Mouse (Mus musculus): ENCODE data around the gene Ppp2r5c. TPM values are rescaled to one million over a fixed set of nuclear protein-coding genes. Genes with fewer than 3 reads are reported as not detected.

Gene Ppp2r5c
- total RNA-seq, 2 experiments from 2014 or later, result 242 to 247 TPM

DNA sequence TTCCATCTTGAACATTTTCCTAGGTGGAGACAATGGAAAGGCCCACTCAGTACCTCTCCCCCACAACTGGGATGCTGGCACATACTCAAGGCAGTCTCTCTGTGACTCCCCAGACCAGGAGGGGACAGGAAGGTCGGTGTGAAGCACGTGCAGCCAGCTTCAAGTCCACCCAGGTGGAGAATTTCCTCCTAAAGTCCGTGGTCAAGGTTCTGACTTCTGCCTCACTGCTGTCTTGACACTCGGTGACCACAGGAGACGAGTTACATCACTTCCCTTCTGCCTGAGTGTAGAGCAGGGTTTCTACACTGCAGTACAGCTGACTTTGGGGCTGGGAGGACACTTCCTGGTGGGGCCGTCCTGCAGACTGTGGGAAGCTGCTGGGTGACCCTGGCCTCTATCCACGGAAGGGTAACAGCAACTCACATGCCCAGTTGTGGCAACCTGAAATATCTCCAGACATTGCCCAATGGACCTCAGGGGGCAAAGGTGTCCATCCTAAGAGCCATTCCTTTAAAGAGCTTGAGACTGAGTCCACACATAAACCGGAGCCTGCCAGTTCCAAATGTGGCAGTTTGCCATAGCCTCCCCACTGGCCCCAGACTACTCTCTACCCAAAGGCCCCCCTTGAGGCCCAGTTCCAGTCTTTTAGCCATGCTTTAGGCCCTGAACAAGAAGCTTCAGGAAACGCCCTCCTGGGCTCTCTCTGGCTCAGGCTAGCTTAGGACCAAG, 10.1 kb upstream of the Ppp2r5c start:
- no peak for DNase-seq (ENCODE audit: low spot score in 2 of 2)
- intact Hi-C loops (cut with DNase I), result no loop called here

DNA sequence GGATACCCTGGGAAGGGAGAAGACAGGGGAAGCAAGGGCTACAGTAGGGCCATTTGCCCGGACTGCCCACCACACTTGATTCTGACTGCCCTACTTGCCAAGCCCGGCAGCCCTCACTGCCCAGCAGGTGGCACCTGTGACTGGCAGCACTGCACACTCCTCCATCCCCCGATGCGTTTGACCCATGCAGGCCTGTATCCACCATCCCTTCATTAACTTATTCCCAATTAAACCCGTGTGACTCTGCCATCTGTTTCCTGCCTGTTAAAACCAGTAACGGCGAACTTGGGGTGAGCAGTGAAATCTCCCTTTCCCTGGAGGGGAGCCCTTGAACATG, 9.6 kb upstream of the Ppp2r5c start:
- DNase-seq (ENCODE audit: low spot score in 2 of 2), result no peak
- intact Hi-C loops (cut with DNase I), result no loop called here

DNA sequence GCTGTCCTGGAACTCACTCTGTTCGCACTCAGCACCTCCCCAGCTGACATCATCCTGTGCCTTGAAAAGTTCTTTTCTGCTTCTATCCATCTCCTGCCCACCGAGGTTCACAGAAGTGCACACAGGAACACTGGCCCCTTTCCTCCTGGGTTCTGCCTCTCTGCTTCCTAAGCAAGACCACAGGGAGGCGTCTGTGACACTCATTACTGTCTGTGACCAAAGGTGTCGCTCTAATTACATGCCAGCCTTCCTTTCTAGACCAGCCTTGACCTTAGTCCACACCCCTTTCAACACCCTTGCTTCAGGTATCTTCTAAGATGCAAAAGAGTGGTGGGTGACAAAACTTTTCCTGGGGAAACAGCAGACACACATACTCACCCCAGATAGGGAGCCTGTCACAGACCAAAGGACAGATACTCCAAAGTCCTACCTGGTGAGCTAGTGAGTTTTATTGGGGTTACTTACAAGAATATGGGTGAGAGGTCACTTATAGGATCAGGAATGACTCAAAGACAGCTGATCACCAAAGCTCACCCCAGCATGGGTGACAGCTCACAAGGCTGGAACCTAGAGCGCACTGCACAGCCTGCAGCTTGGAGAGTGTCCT, 8.4 kb upstream of the Ppp2r5c start:
- intact Hi-C loops (cut with DNase I), result no loop called here
- no peak for DNase-seq (ENCODE audit: low spot score in 2 of 2)

DNA sequence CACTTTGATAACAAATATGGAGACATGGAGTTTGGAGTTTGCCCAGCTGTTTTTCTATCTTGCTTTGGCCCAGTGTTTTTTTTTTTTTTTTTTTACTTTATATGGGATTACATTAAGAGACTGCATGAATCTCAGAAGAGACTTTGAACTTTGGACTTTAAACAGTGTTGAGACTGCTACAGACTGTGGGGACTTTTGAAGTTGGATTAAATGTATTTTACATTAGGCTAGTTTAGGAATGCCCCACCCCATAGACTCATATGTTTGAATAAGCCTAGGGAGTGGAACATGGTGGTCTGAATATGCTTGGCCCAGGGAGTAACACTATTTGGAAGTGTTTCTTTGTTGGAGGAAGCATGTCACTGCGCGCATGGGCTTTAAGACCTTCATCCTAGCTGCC, 4.7 kb upstream of the Ppp2r5c start:
- intact Hi-C loops (cut with DNase I), result no loop called here
- DNase-seq (ENCODE audit: low spot score in 2 of 2), result no peak

DNA sequence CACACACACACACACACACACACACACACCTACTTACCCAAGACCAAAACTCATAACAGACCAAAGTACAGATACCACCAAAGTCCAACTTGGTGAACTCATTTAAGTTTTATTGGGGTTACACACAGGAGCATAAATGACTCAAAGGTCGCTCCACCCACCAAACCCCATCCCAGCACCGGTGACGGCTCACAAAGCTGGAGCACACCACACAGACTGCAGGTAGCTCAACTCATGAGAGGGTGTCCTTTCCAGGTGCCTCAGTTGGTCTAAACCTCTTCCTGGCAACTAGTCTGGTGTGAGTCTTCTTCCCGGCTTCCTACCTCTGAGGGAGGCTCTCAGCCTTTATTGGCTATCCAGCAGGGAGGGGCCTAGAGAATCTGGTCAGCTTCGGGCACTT, 2.4 kb upstream of the Ppp2r5c start:
- intact Hi-C loops (cut with DNase I), result no loop called here
- no peak for DNase-seq (ENCODE audit: low spot score in 2 of 2)

DNA sequence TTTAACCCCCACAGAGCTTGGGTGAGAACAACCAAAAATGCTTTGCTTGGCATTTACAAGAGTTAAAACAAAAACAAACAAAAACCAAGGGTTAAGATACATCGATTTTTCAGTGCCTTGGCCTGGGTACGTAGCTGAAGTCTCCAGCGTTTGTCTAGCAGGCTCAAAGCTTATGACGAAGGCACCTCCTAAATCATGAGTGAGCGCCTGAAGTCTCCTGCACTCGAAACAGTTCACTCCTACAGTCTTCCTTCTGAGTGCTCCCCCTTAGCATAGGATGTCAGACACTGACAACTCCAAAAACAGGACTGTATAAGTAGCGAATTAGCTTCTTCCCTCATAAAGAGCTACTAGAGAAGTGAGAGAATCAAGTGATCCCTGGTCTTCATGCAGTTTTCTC, 1.1 kb upstream of the Ppp2r5c start:
- DNase-seq (ENCODE audit: low spot score in 2 of 2), result peak in 1 of 2 experiments; percentile 46
- intact Hi-C loops (cut with DNase I), result no loop called here

DNA sequence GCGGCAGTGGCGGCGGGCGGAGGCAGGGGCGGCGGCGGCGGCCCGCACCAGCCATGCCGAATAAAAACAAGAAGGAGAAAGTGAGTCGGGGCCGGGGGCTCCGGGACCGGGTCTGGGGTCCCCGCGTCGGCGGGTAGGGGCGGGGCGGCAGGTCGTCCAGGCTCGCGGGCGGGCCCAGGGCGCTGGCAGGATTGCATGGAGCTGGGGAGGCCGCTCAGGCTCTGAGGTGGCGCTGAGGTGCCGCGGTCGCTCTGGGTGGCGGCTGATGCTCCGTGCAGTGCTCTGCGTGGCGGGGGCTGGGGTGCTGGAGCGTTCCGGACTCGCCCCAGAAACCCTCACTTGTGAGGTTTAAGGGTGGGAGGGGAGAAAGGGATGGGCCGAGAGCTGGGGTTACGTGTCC, 386 bp downstream of the Ppp2r5c start:
- peak in 1 of 2 experiments; percentile 49 for DNase-seq (ENCODE audit: low spot score in 2 of 2)
- intact Hi-C loops (cut with DNase I), result no loop called here

DNA sequence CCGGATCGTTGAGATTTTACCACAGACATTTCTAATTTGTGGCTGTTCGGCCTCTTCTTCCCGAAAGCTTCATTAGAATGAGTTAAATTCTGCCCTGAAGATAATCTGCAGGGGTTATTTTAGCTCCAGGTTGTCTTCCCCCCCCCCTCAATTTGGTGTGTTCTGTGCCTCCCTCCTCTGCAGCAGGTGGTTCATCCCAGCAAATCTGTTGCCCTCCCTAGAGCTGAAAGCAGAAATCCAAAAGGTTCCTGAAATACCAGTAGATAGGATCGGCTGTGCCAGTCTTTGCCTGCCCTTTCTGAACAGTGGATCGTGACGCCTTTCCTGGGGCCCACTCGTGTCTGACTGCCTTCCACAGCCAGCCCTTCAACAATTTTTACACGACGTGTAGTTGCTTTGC, 1.8 kb downstream of the Ppp2r5c start:
- peak in 1 of 2 experiments; percentile 46 for DNase-seq (ENCODE audit: low spot score in 2 of 2)
- intact Hi-C loops (cut with DNase I), result no loop called here

DNA sequence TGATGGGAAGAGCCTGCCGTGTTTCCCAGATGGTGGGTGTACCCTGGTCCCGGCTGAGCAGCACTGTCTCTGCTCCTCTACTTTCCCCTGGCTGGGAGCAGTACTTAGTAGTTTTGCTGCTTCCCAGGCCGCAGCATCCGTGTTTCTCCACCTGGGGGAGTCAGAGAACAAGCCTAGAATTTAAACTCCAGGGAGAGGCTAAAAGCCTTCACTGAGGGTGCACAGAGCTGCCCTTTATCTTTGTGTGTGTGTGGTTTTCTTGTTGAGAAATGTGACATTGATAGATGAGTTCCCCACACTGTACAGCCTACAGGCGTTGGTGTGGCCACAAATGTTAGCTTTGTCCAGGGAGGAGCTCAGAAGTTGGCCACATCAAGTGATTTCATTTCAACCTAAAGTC, 7.3 kb downstream of the Ppp2r5c start:
- intact Hi-C loops (cut with DNase I), result loop anchor here (5.0 kb wide), 1 partner anchor 138 kb away; no protein-coding TSS in a partner anchor
- peak; percentile 73 for DNase-seq (ENCODE audit: low spot score in 2 of 2)

DNA sequence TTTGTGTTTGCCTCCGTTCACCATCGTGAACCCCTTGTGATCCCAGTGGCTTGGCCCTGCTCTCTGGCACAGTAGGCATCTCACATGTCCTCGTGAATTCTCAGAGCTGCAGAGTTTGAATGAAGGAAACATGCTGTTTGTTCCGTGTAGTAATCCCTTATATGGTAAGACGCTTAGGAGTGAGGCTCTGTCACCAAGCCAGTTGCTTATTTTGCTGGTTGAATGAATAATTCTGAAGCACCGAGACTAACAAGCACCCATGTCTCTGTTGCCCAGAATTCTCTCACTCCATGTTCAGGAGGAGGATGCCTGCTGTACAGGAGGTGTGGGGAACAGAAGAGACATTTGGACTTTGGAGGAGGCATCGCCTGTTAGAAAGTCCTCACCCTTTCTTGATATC, 9.1 kb downstream of the Ppp2r5c start:
- intact Hi-C loops (cut with DNase I), result loop anchor here (5.0 kb wide), 1 partner anchor 81 kb away; no protein-coding TSS in a partner anchor
- DNase-seq (ENCODE audit: low spot score in 2 of 2), result peak in 1 of 2 experiments; percentile 52

DNA sequence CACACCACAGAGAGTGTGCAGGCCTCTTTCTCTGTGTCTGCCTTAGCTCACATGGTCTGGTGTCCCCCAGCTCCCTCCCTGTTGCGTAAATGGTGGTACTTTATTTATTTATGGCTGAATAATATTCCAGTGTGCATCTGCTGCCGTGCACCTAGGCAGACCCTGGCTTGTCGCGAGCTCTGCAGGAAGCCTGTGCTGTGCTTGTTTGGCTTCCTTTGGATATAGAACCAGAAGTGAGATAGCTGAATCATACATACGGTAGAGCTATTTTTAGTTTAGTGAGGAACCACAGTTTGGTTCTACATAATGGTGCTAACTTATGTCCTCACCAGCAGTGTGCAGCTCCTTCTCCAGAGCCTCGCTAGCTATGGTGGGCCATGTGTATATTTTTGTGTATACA, 11.7 kb downstream of the Ppp2r5c start:
- peak in 1 of 2 experiments; percentile 70 for DNase-seq (ENCODE audit: low spot score in 2 of 2)
- intact Hi-C loops (cut with DNase I), result loop anchor here (5.0 kb wide), 1 partner anchor 79 kb away; no protein-coding TSS in a partner anchor

DNA sequence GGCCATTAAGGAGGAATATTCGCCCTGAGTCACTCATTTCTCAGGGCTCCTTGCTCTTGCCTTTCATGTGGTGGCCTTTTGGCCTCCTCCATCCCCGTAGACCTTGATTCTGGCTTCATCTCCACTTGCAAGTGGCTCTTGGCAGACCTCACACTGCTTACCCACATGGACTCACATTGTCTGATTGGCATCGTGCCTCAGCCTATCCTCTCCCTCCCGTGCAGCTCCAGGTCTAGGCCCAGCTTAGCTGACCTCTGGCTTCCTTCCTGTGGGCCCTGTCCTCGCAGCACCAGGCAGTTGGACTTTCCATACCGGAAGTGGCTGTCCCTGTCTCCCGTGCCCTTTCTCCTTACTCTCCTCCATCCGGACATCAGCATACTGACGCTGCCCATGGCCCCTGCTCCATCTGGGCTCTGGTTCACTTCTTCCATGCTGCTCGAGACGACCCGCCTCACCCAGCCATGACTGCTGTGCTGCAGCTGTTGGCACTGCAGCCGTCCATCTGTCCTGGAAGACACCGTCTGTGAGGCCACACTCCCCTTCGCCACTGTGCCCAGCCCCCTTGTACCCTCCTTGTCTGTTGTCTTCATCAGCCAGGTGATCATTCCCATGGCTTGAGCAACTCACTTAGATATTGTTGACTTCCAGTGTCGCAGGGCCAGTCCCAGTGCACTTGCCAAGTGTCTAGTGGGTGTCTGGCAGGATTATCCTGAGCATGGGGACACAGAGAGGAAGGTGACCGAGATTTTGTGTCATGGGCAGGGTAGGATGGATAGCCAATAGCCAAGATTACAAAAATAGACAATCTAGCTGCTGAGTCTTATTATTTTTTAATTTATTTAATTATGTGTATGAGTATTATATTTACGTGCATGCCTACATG, 13.7 kb downstream of the Ppp2r5c start:
- no peak for DNase-seq (ENCODE audit: low spot score in 2 of 2)
- intact Hi-C loops (cut with DNase I), result no loop called here

DNA sequence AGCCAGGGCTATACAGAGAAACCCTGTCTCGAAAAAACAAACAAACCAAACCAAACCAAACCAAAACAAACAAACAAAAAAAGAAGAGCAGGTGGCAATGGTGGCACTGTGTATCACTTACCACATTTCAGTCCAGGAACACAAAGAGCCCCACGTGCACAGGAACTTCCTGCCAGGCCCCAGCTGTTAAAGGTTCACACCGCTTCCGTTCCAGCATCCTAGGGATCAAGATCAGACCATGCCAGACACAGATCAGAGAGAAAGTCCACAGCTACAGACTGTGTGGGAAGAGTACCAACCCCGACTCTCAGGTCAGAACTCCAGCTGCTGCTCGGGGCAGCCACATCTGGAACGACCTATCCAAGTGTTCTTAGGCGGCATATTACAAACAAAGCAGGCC, 16.8 kb downstream of the Ppp2r5c start:
- DNase-seq (ENCODE audit: low spot score in 2 of 2), result no peak
- intact Hi-C loops (cut with DNase I), result no loop called here

DNA sequence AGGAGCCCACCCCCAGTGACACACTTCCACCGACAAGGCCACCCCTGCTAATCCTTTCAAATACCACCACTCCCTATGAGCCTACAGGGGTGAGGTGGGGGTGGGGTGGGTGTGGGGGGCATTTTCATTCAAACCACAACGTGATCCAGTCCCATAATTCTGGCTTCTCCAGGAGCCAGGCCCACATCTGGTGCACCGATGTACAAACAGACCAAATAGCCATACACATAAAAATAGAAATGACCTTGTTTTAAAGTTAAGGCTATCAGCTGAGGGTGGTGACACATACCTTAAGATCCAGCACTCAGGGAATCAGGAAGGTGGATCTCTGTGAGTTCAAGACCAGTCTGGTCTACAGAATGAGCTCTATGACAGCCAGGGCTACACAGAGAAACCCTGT, 24.5 kb downstream of the Ppp2r5c start:
- DNase-seq (ENCODE audit: low spot score in 2 of 2), result no peak
- intact Hi-C loops (cut with DNase I), result no loop called here

DNA sequence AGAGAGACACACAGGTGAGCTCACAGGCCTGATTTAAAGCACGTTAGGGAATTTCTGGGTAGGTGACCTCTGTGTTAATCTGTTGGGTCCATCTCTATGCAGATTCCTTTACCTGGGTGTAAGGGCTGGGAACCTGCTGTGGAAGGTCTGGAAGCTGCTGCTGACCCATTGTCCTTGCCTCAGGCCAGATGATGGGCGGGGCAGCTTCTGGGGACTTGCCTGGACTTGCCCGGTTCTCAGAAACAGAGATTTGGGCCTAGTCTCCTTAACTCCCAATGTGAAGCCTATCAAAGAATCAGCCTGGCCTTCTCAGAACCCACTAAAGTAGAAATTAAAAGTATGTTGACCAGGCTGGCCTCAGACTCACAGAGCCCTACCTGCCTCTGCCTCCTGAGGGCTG, 25.3 kb downstream of the Ppp2r5c start:
- DNase-seq (ENCODE audit: low spot score in 2 of 2), result no peak
- intact Hi-C loops (cut with DNase I), result no loop called here

DNA sequence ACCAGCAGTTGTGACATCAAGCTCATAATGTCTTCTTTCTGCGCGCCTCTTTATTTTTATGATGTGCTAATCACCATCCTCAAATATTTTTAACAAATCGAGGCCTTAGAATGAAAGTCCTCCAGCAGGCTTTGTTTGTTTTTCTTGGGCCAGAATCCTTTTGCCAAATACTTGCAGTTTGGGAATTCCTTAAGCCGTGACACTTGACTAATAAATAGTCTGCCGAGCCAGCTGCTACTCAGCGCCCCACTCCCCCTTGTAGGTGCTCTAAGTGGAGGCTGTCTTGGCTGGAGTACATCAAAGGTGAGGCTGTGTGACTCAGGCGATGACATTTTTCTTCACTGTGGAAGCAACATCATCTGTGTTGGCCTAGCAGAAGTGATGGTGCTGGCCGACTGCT, 27.6 kb downstream of the Ppp2r5c start:
- intact Hi-C loops (cut with DNase I), result no loop called here
- no peak for DNase-seq (ENCODE audit: low spot score in 2 of 2)

DNA sequence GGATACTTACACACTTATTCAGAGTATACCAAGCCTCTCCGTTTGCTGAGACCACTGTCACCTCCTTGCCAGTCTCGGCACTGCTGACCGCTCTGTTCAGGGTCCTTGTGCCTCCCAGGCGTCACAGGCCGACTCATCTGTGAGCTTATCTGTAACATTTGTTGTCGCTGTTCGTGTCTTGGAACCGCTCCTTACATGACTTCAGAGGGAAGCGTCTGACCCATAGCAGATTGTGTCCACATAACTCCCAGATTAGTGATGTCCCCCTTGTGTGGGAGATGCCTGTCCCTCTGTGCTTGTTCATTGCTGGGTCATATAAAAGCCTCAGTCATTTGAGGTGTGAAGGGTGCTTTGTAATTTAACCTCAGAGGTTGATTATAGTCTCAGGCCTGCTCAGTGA, 29.6 kb downstream of the Ppp2r5c start:
- intact Hi-C loops (cut with DNase I), result no loop called here
- DNase-seq (ENCODE audit: low spot score in 2 of 2), result no peak

DNA sequence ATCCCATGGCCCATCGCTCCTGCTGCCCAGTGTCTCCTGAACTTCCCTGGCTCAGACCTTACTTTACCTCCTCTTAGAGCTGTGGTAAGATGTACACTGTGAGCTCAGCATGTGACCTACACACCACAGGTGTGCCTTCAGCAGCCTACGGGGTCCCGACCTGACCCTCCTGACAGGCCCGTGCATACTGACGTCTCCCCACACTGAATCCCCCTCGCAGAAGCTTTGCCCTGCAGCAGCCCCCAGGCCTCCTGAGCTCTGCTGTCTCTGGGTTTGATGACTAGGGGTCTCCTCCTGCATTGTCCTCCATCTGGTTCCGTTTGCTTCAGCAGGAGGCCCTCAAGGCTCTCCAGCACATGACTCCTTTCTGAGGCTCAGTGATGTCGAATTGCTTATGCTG, 31.0 kb downstream of the Ppp2r5c start:
- no peak for DNase-seq (ENCODE audit: low spot score in 2 of 2)
- intact Hi-C loops (cut with DNase I), result no loop called here

DNA sequence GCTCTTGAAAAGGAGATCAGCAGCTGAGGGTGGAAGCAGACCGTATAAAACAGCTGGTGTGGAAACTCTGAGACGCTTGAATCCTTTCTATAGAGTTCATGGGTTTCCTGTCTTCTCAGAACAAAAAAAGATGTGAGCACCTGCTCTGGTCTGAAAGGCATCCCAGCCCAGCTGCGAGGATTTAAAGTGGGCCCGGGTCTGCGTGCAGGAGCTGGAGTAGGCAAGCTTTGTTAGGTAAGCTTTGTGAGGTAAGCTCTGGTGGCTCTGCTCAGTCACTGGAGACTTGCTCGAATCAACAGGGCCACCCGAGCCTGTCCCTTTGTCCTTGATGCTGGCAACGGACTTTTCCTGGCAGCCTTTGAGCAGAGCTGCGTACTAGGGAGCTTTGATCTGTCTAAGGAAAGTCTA, 31.7 kb downstream of the Ppp2r5c start:
- intact Hi-C loops (cut with DNase I), result no loop called here
- DNase-seq (ENCODE audit: low spot score in 2 of 2), result no peak

DNA sequence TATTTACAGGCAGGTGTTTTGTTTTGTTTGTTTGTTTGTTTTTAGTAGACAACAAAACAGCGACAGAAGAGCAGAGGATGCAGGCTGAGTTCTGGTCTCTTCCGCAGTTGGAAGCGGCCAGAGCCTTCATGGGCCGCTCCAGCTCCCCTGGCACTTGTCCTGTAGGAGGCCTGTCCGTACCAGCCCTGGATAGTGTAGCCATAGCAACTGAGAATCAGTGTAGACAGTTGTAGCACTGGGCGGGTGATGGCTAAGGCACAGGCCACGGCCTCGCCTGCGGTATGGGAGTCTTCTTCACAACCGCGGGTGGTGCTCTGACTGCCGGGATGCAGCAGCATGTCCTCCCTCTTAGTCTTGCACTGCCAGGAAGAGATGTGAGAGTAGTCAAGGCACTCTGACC, 32.3 kb downstream of the Ppp2r5c start:
- intact Hi-C loops (cut with DNase I), result no loop called here

More for the DNA sequence above, 32.3 kb downstream of the Ppp2r5c start:
- DNase-seq (ENCODE audit: low spot score in 2 of 2), result no peak
